Mouse (Mus musculus) midbrain, embryonic 12.5 days (tissue): ENCODE measurements at regions not wholly inside any gene's neighbourhood (a gene's known extent, or its start where the extent isn't known, plus 50 kb on each side); places are given as distances from the start of the nearest gene placed in this dataset.

Source experiments
- ATAC-seq: fragments of 200-750 bp; cut with Nextera tagmentation; 2 replicates; pipeline ENCODE4 v1.8.0; 2017; ENCODE audit warnings: low read depth, moderate TSS enrichment, moderate library complexity; ENCODE audit not compliant: low FRiP score
- H3K27ac ChIP-seq: fragments of 300-500 bp; sonication (generic); replicated peaks from 2 replicates; pipeline ENCODE4 v1.5.1; 2016; ENCODE audit warnings: mild to moderate bottlenecking
- H3K27me3 ChIP-seq: fragments of 300-500 bp; sonication (generic); 2 replicates; pipeline ENCODE4 v1.6.1; 2016; ENCODE audit warnings: mild to moderate bottlenecking
- H3K36me3 ChIP-seq: fragments of 300-500 bp; sonication (generic); 2 replicates; pipeline ENCODE4 v1.6.1; 2016
- H3K4me1 ChIP-seq: fragments of 300-500 bp; sonication (generic); 2 replicates; pipeline ENCODE4 v1.6.1; 2016
- H3K4me2 ChIP-seq: fragments of 300-500 bp; sonication (generic); replicated peaks from 2 replicates; pipeline ENCODE4 v1.6.1; 2016; ENCODE audit warnings: mild to moderate bottlenecking, moderate library complexity
- H3K4me3 ChIP-seq: fragments of 300-500 bp; sonication (generic); 2 replicates; pipeline ENCODE4 v1.5.1; 2016; ENCODE audit warnings: mild to moderate bottlenecking
- H3K9ac ChIP-seq: fragments of 300-500 bp; sonication (generic); replicated peaks from 2 replicates; pipeline ENCODE4 v1.6.1; 2016; ENCODE audit warnings: mild to moderate bottlenecking, moderate library complexity
- H3K9me3 ChIP-seq: fragments of 300-500 bp; sonication (generic); 2 replicates; pipeline ENCODE4 v1.6.1; 2016; ENCODE audit warnings: mild to moderate bottlenecking
- WGBS: fragments of 180-500 bp; shearing (Covaris S2); methylation state at CpG from one replicate; pipeline ENCODE4 v1.1.7; 2016; 5-methylcytosine and 5-hydroxymethylcytosine counted together

DNA sequence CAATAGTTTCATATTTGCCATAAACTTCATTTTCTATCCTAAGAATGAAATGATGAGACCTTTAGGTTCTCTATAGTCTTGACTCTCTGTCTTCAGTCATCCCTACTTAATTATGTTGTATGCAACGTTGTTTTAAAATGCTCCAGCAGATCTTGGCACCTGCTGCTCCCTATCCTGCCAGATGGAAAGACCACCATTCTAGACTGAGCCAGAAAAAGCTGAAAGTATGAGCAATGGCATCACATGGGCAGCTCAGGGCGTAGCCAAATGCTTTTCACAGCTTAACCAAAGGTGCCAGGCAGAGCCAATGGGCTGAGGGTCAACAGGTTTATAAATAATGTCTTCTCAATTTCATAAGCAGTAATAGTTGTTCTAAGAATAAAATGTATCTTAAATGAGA, 190.2 kb upstream of the Cdh20 start:
- H3K4me1 ChIP-seq: no peaks in the 10 kb centered on the region
- no peak overlapping the region for H3K4me3 ChIP-seq
- no peak overlapping the region for H3K9ac ChIP-seq
- no peaks in the 10 kb centered on the region for H3K36me3 ChIP-seq
- no peaks in the 10 kb centered on the region for H3K27me3 ChIP-seq
- 80% methylated on average over 2 of the region's 2 CpGs for WGBS
- H3K27ac ChIP-seq: no peak overlapping the region
- H3K4me2 ChIP-seq: no peak overlapping the region
- no peaks in the 10 kb centered on the region for H3K9me3 ChIP-seq
- no peak for ATAC-seq

DNA sequence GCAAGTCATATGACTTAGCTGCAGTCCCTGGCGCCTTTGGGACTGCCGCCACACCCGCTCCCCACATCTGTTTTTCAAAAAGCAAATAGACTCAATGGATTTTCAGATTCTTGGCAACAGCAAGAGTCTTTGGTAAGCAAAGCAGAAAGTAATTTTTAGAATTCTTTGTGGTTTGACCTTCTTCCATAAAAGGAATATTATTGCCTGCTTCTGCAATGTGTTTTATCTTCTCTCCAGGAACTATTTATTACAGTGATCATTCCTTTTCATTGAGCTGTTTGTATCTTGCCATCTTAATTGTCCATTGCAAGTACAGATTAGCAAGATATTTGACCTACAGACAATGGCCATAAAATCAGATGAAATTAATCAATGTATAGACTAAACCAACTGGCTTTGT, 184.2 kb upstream of the Cdh20 start:
- Histone ChIP-seq H3K4me1 (no peaks in the 10 kb centered on the region), H3K4me2 (no peak overlapping the region), H3K27me3 (no peaks in the 10 kb centered on the region), H3K9me3 (no peaks in the 10 kb centered on the region), H3K36me3 (no peaks in the 10 kb centered on the region), H3K27ac (no peak overlapping the region), H3K4me3 (no peak overlapping the region), H3K9ac (no peak overlapping the region)
- 99% methylated on average over 3 of the region's 3 CpGs for WGBS
- ATAC-seq: no peak

DNA sequence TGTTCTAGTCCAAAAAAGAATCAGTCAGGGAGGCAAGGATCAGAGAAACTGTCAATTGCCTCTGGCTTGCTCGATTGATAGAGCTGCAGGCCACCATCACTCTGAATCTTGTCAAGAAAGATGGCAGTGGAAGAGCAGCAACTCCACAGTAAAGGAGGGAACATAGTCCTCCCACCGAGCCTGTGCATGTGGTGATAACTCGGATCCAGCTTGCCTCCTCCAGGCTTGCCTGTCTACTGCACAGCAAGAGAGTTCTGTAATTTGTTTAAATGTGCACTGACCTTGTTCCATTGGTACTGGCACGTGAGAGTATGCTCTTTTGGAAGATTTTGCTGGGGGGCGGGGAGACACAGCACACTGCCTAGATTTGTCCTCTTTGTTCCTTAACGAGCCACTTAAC, 181.3 kb upstream of the Cdh20 start:
- no peaks in the 10 kb centered on the region for H3K27me3 ChIP-seq
- H3K9ac ChIP-seq: no peak overlapping the region
- H3K36me3 ChIP-seq: no peaks in the 10 kb centered on the region
- no peak overlapping the region for H3K4me2 ChIP-seq
- ATAC-seq: no peak
- no peak overlapping the region for H3K27ac ChIP-seq
- H3K9me3 ChIP-seq: no peaks in the 10 kb centered on the region
- H3K4me3 ChIP-seq: no peak overlapping the region
- 68% methylated on average over 6 of the region's 6 CpGs for WGBS
- no peaks in the 10 kb centered on the region for H3K4me1 ChIP-seq

DNA sequence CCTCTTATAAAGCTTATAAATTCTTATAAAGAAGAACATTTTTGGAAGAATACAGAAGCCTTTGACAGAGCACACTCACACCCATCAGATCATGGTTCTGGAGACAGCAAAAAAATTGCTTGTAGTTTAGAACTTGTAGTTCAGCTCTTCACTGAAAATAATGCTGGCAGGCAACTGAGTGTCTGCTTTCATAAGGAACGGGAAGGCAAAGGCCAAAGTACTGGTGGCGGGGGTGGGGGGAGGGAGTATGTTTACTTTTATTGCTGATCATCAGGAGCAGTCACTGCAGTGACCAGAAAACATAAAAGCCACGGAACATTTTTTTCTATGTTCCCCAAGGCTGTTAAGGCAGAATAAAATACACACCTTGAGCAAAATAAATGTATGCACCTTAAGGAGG, 163.0 kb upstream of the Cdh20 start:
- H3K4me2 ChIP-seq: no peak overlapping the region
- no peaks in the 10 kb centered on the region for H3K9me3 ChIP-seq
- no peaks in the 10 kb centered on the region for H3K4me1 ChIP-seq
- no peak overlapping the region for H3K4me3 ChIP-seq
- WGBS: 79% methylated on average over 3 of the region's 3 CpGs
- H3K27ac ChIP-seq: no peak overlapping the region
- no peak overlapping the region for H3K9ac ChIP-seq
- H3K36me3 ChIP-seq: no peaks in the 10 kb centered on the region
- no peaks in the 10 kb centered on the region for H3K27me3 ChIP-seq
- no peak for ATAC-seq

DNA sequence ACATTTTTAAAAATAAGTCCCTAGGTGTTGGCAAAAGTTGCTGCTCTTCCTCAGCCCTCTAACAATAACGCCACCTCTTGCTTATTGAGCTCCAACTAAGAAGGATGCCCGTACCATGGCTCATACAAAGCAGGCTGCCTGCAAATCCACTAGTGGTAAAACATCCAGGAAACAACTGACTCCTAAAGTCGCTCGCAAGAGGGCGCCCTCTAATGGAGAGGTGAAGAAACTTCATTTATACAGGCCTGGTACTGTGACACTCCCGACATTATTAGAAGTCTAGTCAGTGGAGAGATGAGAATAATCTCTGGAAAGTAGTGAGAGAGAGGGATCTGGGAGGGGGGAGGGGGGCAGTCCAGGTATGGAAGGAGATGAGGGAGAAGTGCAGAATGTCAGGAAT, 158.9 kb upstream of the Cdh20 start:
- H3K27ac ChIP-seq: no peak overlapping the region
- no peak for ATAC-seq
- H3K4me2 ChIP-seq: no peak overlapping the region
- H3K9ac ChIP-seq: no peak overlapping the region
- H3K4me1 ChIP-seq: no peaks in the 10 kb centered on the region
- no peak overlapping the region for H3K4me3 ChIP-seq
- no peaks in the 10 kb centered on the region for H3K36me3 ChIP-seq
- 45% methylated on average over 6 of the region's 6 CpGs for WGBS
- no peaks in the 10 kb centered on the region for H3K27me3 ChIP-seq
- H3K9me3 ChIP-seq: no peaks in the 10 kb centered on the region

DNA sequence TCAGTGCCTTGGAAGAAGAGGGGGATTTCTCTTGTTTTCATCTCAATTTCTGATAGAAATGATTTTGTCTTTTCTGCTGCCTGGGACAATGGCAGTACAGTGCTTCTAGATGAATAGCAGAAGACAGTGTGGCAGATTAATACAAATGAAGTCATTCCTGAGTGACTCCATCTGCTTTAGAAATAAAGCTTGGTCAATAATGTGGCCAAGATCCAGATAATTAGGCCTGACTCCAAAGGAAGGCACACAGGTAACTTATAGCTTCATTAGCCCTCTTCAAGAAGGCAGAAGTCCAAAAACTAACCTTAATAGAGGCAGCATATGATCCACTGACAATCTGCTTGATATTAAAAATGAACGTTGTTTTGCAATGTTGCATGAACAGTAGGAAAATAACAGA, 151.0 kb upstream of the Cdh20 start:
- H3K27me3 ChIP-seq: no peaks in the 10 kb centered on the region
- no peaks in the 10 kb centered on the region for H3K9me3 ChIP-seq
- 84% methylated on average over 1 of the region's 1 CpGs for WGBS
- H3K4me2 ChIP-seq: no peak overlapping the region
- no peak overlapping the region for H3K9ac ChIP-seq
- H3K4me3 ChIP-seq: no peak overlapping the region
- ATAC-seq: no peak
- no peaks in the 10 kb centered on the region for H3K36me3 ChIP-seq
- H3K4me1 ChIP-seq: no peaks in the 10 kb centered on the region
- no peak overlapping the region for H3K27ac ChIP-seq

DNA sequence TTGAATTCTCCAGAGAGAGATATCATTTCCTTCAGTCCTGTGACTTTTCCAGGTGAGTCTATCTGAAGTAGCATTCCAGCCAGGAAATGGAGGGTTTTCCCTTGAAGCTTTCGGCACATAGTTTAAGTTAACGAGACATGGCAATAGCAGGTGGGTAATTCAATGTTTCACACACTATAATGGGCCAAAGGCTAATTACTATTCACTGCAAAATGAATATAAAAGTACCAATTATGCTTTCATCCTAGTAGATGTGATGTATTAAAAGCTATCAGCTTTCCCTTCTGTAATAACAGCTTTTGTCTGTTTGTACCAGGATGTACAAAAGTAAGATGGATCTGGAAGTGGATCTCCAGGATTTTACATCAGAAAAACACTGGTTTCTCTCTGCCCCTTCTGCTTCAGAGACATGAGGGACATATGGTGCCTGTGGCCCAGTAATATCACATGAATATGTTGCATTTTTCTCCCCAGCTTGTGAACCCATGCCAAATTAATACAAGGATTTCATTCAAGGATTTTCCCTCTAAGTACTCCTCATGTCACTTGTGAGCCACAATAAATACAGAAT, 148.4 kb upstream of the Cdh20 start:
- H3K4me1 ChIP-seq: no peaks in the 10 kb centered on the region
- H3K4me2 ChIP-seq: no peak overlapping the region
- no peak for ATAC-seq
- no peak overlapping the region for H3K27ac ChIP-seq
- H3K27me3 ChIP-seq: no peaks in the 10 kb centered on the region
- no peak overlapping the region for H3K4me3 ChIP-seq
- H3K36me3 ChIP-seq: no peaks in the 10 kb centered on the region
- WGBS: 71% methylated on average over 2 of the region's 2 CpGs
- H3K9ac ChIP-seq: no peak overlapping the region
- no peaks in the 10 kb centered on the region for H3K9me3 ChIP-seq

DNA sequence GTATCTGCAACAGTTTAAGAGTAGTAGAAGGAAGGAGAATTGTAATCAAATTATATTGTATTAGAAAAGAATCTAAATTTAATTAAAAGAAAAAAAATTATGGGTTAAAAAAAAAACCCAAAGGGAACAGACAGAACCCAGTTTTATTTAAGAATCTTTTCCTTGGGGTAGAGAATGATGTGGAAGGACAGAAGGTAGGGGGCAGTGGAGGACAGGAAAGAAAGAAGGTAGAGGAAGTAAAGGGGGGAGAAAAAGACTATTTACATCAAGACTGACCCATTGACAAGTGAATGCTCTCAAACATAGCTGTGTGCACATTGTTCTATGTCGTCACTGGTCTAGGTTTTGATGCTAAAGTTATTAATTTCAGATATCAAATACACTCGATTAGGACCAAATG, 142.8 kb upstream of the Cdh20 start:
- Histone ChIP-seq H3K4me2 (no peak overlapping the region), H3K27ac (no peak overlapping the region), H3K4me1 (no peaks in the 10 kb centered on the region), H3K36me3 (no peaks in the 10 kb centered on the region), H3K4me3 (no peak overlapping the region), H3K9me3 (no peaks in the 10 kb centered on the region), H3K9ac (no peak overlapping the region), H3K27me3 (no peaks in the 10 kb centered on the region)
- ATAC-seq: no peak
- 66% methylated on average over 2 of the region's 2 CpGs for WGBS

DNA sequence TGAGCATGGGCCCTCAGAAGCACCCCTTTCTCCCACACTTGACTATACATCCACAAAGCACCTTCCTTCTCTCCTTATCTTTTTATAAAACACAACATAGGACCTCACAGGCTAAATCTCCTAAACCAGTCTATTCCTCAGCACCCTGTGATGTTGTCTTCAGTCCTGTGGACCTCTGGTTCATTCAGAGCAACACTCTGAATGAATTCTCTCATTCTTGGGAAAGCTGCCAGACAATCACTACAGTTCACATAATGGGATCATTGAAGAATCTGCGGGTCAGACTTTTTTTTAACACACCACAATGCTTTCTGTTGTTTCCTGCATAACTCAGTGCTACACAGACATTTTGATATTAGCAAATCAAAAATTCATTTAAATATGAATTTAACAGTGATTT, 115.9 kb upstream of the Cdh20 start:
- Histone ChIP-seq H3K36me3 (no peaks in the 10 kb centered on the region), H3K9me3 (no peaks in the 10 kb centered on the region), H3K27ac (0 out of 2 replicates have a peak overlapping the region, but pooled peaks have one; percentile 11), H3K4me3 (no peak overlapping the region), H3K4me1 (no peaks in the 10 kb centered on the region), H3K27me3 (no peaks in the 10 kb centered on the region), H3K9ac (no peak overlapping the region), H3K4me2 (no peak overlapping the region)
- 22% methylated on average over 1 of the region's 1 CpGs for WGBS
- ATAC-seq: peak; percentile 58
